Mouse (Mus musculus) 416B (cell line): ENCODE results near the gene D8Ertd738e.

Source experiments
- DNase-seq: peaks from one replicate; pipeline ENCODE4 v3.0.0; 2011; ENCODE audit warnings: low read depth

The D8Ertd738e gene

GRCm38 (mm10) chr8:84202466-84202865, 47.1 kb downstream of the D8Ertd738e start:
- DNase-seq, result peak; percentile 81

DNA sequence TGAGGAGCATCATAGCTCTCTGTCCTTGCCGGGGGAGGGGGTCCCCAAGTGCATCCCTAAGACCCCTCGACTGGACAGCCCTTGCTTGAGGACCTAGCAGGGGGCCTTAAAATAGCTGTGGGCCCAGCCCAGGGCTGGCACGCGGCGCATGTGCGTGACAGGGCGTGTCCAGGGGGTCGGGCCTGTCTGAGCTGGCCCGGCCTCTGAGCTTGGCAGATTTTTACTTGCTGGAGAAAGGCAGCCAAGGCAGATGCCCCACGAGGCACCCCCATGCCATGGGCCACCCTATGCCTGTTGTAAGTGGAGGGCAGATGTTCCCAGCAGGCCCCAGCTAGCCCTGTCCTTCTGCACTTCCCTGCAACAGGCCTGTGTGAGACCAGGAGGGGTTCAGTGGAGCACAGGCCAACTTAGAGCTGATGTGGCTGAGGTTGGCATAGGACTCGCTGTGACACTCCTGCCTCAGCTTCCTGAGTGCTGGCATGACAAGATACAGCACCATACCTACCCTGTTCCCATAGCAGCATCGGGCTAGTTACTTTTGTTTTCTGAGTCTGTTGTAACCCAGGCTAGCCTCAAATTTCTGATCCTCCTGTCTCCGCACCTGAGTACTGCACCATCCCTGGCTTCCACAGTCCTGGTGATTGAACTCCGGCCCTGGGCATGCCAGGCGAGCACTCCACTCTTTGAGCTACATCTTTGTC, 47.8 kb downstream of the D8Ertd738e start:
- peak; percentile 84 for DNase-seq

DNA sequence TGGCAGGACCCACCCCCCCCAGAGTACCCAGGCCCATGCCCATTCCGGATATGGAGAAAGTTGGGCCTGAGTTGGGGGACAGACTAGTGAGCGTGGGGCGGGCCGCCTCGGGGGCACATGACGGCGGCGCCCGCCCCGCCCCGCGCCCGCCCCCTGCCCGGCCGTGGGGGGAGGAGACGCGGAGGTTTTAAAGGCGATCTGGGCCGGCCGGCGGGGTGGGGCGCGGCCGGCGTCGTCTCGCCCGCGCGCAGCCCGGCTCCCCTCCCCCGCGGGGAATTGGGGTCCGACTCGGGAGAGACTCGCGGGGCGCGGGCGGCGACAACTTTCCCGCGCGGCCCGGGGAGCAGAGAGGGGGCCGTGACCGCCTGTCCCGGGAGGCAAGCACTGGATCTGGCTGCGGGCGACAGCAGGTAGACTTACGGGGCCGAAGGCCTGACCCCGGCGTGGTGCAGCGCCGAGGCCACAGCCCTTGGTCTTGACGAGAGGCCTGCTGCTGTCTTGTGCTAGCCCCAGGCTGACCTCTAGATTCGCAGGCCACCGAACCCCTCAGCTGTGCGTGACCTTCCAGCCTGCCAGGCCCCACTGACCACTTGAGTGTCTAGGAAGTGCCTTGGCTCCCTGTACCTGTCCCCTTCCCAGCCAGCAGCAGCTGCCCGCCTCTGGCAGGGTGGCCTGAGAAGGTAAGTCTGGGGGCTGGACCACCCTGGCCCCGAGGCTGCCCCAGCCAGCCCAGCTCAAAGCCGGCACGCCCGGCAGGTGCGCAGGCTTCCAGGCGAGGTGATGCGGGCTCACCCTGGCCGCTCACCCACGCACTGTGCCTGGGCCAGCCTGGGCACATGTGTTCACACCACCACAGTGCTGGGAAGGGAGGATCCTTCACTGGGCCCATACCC, 48.6 kb downstream of the D8Ertd738e start:
- peak; percentile 67 for DNase-seq

- no peak for DNase-seq
Observed at GRCm38 (mm10) chr8:84200126-84200555, 49.4 kb downstream of the D8Ertd738e start.

DNA sequence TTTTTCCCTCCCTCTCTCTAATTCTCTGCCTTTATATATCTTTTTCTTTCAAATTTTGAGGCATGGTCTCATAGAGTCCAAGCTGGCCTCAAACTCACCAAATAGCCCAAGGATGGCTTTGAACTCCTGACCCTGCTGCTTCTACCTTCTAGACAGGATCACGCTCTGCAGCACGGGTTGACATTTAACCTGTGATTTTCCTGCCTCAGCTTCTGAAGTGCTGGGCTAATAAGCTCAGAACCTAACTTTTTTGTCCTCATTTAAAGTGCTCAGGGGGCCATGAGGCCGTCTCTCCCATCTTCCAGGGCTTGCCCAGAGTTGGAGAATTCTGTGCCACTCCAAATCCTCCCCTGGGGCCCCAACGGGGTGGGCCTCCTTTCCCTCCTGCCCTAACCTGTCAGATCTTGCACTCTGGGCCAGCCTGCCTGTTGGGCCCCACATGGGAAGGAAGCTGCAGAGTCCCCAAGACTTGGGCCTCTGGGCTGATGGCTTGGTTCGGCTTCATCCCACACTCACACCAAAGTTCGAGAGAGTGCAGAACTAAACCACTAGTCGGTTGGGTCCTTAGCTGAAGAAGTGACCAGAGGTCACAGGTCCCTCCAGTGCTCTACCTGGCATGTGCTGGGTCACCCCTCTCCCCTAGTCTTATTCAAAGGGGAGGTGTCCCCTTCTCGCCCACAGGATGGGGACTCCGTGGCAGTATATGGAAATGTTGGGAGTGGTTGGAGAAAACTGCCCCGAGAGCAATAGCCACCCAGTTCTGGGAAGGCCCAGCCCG, 50.0 kb downstream of the D8Ertd738e start:
- no peak for DNase-seq

- DNase-seq, result no peak
Observed at GRCm38 (mm10) chr8:84198871-84199270, 50.6 kb downstream of the D8Ertd738e start.

DNA sequence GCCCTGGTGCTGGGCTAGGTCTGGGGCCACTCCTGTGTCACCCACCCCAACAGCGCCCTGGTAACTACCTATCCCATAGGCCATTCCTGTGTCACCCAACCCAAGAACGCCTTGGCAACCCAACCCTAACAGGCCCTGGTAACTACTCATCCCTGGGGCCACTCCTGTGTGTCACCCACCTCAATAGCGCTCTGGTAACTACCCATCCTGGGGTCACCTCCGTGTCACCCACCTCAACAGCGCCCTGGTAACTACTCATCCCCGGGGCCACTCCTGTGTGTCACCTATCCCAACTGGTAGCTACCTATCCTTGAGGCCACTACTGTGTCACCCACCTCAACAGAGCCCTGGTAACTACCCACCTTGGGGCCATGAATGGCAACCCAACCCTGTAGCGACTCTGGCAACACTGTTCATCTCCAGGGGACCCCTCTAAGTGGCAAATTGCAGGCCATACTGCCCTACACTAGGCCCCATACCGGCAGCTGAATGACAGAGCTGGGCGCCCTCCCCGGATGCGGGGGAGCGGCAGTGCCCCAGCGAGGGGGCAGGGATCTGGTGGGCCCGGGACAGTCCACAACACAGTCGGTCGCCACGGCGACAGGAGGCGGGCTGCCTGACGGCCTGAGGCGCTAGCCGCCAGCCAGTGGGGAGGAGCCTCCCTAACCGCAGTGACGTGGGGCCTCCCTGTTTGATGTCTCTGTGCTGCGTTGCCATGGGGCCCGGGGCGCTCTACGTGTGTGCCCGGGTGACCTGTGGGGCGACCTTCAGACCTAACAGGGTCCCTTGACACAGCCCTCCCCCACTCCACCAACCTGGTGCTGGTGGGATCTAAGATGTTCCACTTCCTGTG, 51.4 kb downstream of the D8Ertd738e start:
- DNase-seq, result peak; percentile 89

GRCm38 (mm10) chr8:84197141-84197921, 52.2 kb downstream of the D8Ertd738e start:
- DNase-seq, result no peak
